Mouse (Mus musculus): ENCODE measurements around the gene Fgfr2. TPM values are rescaled to one million over a fixed set of nuclear protein-coding genes. Genes with fewer than 3 reads are reported as not detected.

Fgfr2 gene
- polyA plus RNA-seq, 1 experiment from 2014 or later, result 169 TPM

- H3K4me3 ChIP-seq (ENCODE audit: low read depth, low read length), result no peak overlapping the region
Observed at GRCm38 (mm10) chr7:132734222-132734621, 388.9 kb downstream of the Fgfr2 start.

GRCm38 (mm10) chr7:132733521-132733920 is 389.6 kb downstream of the Fgfr2 start:
- 70% methylated on average over 6 of the region's 6 CpGs for WGBS
- peaks cover 6% of the 10 kb centered on the region; the same call in 1 of the 2 replicates for H3K4me1 ChIP-seq (ENCODE audit: control insufficient read depth, insufficient read depth, low read length)
- no peak overlapping the region for H3K4me3 ChIP-seq (ENCODE audit: low read depth, low read length)
- H3K9me3 ChIP-seq (ENCODE audit: control insufficient read depth, low read depth, low read length), result no peaks in the 10 kb centered on the region
- H3K27ac ChIP-seq (ENCODE audit: low read length), result no peak overlapping the region
- H3K36me3 ChIP-seq (ENCODE audit: control insufficient read depth, insufficient read depth, low read length), result no peaks in the 10 kb centered on the region
- no peaks in the 10 kb centered on the region for H3K27me3 ChIP-seq (ENCODE audit: control insufficient read depth, insufficient read depth, low read length)
- H3K4me2 ChIP-seq (replicated peaks; ENCODE audit: low read depth, low read length), result no peak overlapping the region
- no peak for ATAC-seq (ENCODE audit: insufficient number of reproducible peaks, insufficient read depth, low FRiP score, low read depth)
- no peak overlapping the region for H3K9ac ChIP-seq (replicated peaks; ENCODE audit: low read depth, low read length)

More at GRCm38 (mm10) chr7:132734222-132734621, 388.9 kb downstream of the Fgfr2 start:
- Histone ChIP-seq H3K9me3 (ENCODE audit: control insufficient read depth, low read depth, low read length) (no peaks in the 10 kb centered on the region), H3K27ac (ENCODE audit: low read length) (no peak overlapping the region), H3K36me3 (ENCODE audit: control insufficient read depth, insufficient read depth, low read length) (no peaks in the 10 kb centered on the region), H3K27me3 (ENCODE audit: control insufficient read depth, insufficient read depth, low read length) (no peaks in the 10 kb centered on the region), H3K4me2 (replicated peaks; ENCODE audit: low read depth, low read length) (no peak overlapping the region), H3K9ac (replicated peaks; ENCODE audit: low read depth, low read length) (no peak overlapping the region), H3K4me1 (ENCODE audit: control insufficient read depth, insufficient read depth, low read length) (peaks cover 6% of the 10 kb centered on the region; the same call in 1 of the 2 replicates)
- no peak for ATAC-seq (ENCODE audit: insufficient number of reproducible peaks, insufficient read depth, low FRiP score, low read depth)
- WGBS, result 76% methylated on average over 9 of the region's 9 CpGs

- Histone ChIP-seq H3K27me3 (ENCODE audit: control insufficient read depth, insufficient read depth, low read length) (no peaks in the 10 kb centered on the region), H3K9me3 (ENCODE audit: control insufficient read depth, low read depth, low read length) (no peaks in the 10 kb centered on the region), H3K4me2 (replicated peaks; ENCODE audit: low read depth, low read length) (no peak overlapping the region), H3K9ac (replicated peaks; ENCODE audit: low read depth, low read length) (no peak overlapping the region), H3K36me3 (ENCODE audit: control insufficient read depth, insufficient read depth, low read length) (no peaks in the 10 kb centered on the region), H3K4me3 (ENCODE audit: low read depth, low read length) (no peak overlapping the region), H3K4me1 (ENCODE audit: control insufficient read depth, insufficient read depth, low read length) (peaks cover 6% of the 10 kb centered on the region; the same call in 1 of the 2 replicates), H3K27ac (ENCODE audit: low read length) (no peak overlapping the region)
- 86% methylated on average over 6 of the region's 6 CpGs for WGBS
- ATAC-seq (ENCODE audit: insufficient number of reproducible peaks, insufficient read depth, low FRiP score, low read depth), result no peak
Observed at GRCm38 (mm10) chr7:132732136-132732789, 390.9 kb downstream of the Fgfr2 start.

DNA sequence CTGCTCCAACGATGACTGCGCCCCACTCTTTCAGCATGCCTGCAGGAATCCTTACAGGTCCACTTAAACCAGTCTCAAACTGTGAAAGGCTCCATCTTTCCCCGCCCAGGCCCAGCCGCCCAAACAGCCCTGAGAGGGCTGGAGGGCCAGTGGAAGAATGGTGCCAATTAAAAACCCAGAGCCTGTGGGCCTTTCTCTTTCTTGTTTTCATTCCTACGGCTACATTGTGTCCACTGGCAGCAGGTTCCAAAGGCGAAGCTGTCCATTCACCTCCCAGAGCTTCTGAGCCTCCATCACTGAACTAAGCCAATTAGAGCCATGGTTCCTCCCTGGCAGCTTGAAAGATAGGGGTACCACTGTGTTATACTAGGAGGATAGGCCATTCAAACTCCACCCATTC is 391.6 kb downstream of the Fgfr2 start:
- Histone ChIP-seq H3K9me3 (ENCODE audit: control insufficient read depth, low read depth, low read length) (no peaks in the 10 kb centered on the region), H3K27ac (ENCODE audit: low read length) (no peak overlapping the region), H3K36me3 (ENCODE audit: control insufficient read depth, insufficient read depth, low read length) (no peaks in the 10 kb centered on the region), H3K4me3 (ENCODE audit: low read depth, low read length) (no peak overlapping the region), H3K4me2 (replicated peaks; ENCODE audit: low read depth, low read length) (no peak overlapping the region), H3K4me1 (ENCODE audit: control insufficient read depth, insufficient read depth, low read length) (peaks cover 6% of the 10 kb centered on the region; the same call in 1 of the 2 replicates), H3K9ac (replicated peaks; ENCODE audit: low read depth, low read length) (no peak overlapping the region), H3K27me3 (ENCODE audit: control insufficient read depth, insufficient read depth, low read length) (no peaks in the 10 kb centered on the region)
- WGBS, result 88% methylated on average over 6 of the region's 6 CpGs
- no peak for ATAC-seq (ENCODE audit: insufficient number of reproducible peaks, insufficient read depth, low FRiP score, low read depth)

DNA sequence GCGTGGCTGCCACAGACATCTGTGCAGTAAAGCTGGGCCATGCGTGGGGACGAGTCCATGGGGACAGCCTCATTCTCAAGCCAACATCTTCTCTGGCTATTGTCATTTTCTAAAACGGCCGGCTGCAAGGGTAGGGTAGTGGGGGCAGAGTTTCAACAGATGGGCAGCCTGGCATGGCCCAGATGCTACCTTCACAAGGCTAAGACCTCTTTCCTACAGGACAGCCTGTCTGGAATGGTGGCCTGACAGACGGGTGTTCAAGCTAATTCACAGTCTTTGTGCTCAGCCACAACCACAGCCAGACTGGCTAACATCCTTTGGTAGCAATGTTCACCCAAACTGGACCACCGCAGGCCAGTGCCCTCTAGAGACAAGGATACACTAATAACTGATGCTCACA is 392.6 kb downstream of the Fgfr2 start:
- ATAC-seq (ENCODE audit: insufficient number of reproducible peaks, insufficient read depth, low FRiP score, low read depth), result no peak
- WGBS, result 85% methylated on average over 7 of the region's 7 CpGs
- Histone ChIP-seq H3K9me3 (ENCODE audit: control insufficient read depth, low read depth, low read length) (no peaks in the 10 kb centered on the region), H3K4me1 (ENCODE audit: control insufficient read depth, insufficient read depth, low read length) (peaks cover 1% of the 10 kb centered on the region; the same call in 1 of the 2 replicates), H3K36me3 (ENCODE audit: control insufficient read depth, insufficient read depth, low read length) (no peaks in the 10 kb centered on the region), H3K9ac (replicated peaks; ENCODE audit: low read depth, low read length) (no peak overlapping the region), H3K27me3 (ENCODE audit: control insufficient read depth, insufficient read depth, low read length) (no peaks in the 10 kb centered on the region), H3K27ac (ENCODE audit: low read length) (no peak overlapping the region), H3K4me3 (ENCODE audit: low read depth, low read length) (no peak overlapping the region), H3K4me2 (replicated peaks; ENCODE audit: low read depth, low read length) (no peak overlapping the region)

GRCm38 (mm10) chr7:132729093-132729831 is 393.9 kb downstream of the Fgfr2 start:
- Histone ChIP-seq H3K4me1 (ENCODE audit: control insufficient read depth, insufficient read depth, low read length) (no peaks in the 10 kb centered on the region), H3K27ac (ENCODE audit: low read length) (no peak overlapping the region), H3K4me2 (replicated peaks; ENCODE audit: low read depth, low read length) (no peak overlapping the region), H3K27me3 (ENCODE audit: control insufficient read depth, insufficient read depth, low read length) (no peaks in the 10 kb centered on the region), H3K9me3 (ENCODE audit: control insufficient read depth, low read depth, low read length) (no peaks in the 10 kb centered on the region), H3K4me3 (ENCODE audit: low read depth, low read length) (no peak overlapping the region), H3K9ac (replicated peaks; ENCODE audit: low read depth, low read length) (no peak overlapping the region), H3K36me3 (ENCODE audit: control insufficient read depth, insufficient read depth, low read length) (no peaks in the 10 kb centered on the region)
- 71% methylated on average over 4 of the region's 4 CpGs for WGBS
- ATAC-seq (ENCODE audit: insufficient number of reproducible peaks, insufficient read depth, low FRiP score, low read depth), result 0 out of 2 replicates have a peak, but pooled peaks have one; percentile 62

DNA sequence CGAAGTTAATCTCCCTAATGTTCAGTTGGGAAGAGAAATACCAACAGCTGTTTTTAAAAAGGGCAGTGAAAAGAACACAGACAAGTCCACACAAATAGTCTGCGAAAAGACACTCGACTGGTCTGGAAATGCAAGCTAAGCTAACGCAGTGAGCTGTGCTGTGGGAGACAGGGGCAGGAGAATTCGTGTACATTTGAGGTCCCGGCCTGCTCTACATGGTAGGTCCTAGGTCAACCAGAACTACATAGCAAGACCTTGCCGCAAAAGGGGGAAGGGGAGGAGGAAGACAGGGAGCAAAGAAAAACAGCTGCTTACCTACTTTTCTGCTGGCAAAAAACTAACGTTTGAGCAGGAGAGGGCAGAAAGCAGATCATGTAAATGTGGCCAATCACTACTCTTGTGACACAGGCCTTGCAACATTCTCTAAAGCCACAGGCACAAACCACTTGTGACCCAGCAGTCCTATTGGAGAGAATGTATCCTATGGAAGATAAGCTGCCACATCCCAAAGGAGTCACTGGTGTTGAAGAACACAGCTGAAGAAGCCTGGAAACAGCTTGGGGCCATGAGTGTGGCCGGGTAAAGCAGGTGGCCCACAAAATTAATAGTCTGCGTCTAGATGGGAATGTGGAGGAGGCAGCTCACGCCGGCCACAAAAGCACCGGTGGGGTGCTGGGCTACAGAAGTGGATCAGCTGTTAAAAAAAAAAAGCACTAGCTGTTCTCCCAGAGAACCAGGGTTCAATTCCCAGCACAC is 396.9 kb downstream of the Fgfr2 start:
- no peak for ATAC-seq (ENCODE audit: insufficient number of reproducible peaks, insufficient read depth, low FRiP score, low read depth)
- H3K27ac ChIP-seq (ENCODE audit: low read length), result no peak overlapping the region
- no peaks in the 10 kb centered on the region for H3K9me3 ChIP-seq (ENCODE audit: control insufficient read depth, low read depth, low read length)
- no peak overlapping the region for H3K4me2 ChIP-seq (replicated peaks; ENCODE audit: low read depth, low read length)
- 53% methylated on average over 13 of the region's 13 CpGs for WGBS
- H3K4me1 ChIP-seq (ENCODE audit: control insufficient read depth, insufficient read depth, low read length), result no peaks in the 10 kb centered on the region
- no peak overlapping the region for H3K9ac ChIP-seq (replicated peaks; ENCODE audit: low read depth, low read length)
- H3K27me3 ChIP-seq (ENCODE audit: control insufficient read depth, insufficient read depth, low read length), result no peaks in the 10 kb centered on the region
- no peaks in the 10 kb centered on the region for H3K36me3 ChIP-seq (ENCODE audit: control insufficient read depth, insufficient read depth, low read length)
- no peak overlapping the region for H3K4me3 ChIP-seq (ENCODE audit: low read depth, low read length)

DNA sequence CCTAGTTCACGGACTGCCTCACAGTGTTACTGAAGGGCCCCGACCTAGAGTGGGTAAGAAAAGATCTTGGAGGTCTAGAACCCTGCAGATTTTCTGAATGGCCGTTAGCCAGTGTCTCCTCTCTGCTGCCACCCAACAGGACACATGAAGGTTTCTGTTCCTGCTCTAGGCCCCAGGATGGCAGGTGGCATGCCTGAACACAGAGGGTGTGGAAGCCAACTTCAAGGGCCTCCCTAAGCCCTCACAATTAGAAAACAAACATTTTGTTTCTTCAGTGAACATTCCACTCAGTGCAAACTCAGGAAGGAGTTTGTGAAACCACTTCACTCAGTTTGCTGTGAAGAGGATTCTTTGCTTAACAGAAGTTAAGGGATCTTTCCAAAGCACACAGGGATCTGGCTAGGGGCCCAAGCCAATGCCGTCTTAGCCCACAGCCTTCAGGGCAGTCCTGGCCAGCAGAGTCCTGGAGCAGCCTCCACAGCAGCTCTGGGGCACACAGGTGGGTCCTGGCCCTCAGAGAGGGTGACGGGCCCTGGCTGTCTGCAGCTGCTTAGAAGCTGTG is 398.6 kb downstream of the Fgfr2 start:
- Histone ChIP-seq H3K9ac (replicated peaks; ENCODE audit: low read depth, low read length) (no peak overlapping the region), H3K4me3 (ENCODE audit: low read depth, low read length) (no peak overlapping the region), H3K9me3 (ENCODE audit: control insufficient read depth, low read depth, low read length) (no peaks in the 10 kb centered on the region), H3K4me1 (ENCODE audit: control insufficient read depth, insufficient read depth, low read length) (no peaks in the 10 kb centered on the region), H3K27me3 (ENCODE audit: control insufficient read depth, insufficient read depth, low read length) (no peaks in the 10 kb centered on the region), H3K36me3 (ENCODE audit: control insufficient read depth, insufficient read depth, low read length) (no peaks in the 10 kb centered on the region; the same call in 1 of the 2 replicates), H3K27ac (ENCODE audit: low read length) (no peak overlapping the region), H3K4me2 (replicated peaks; ENCODE audit: low read depth, low read length) (no peak overlapping the region)
- WGBS, result 81% methylated on average over 5 of the region's 5 CpGs
- no peak for ATAC-seq (ENCODE audit: insufficient number of reproducible peaks, insufficient read depth, low FRiP score, low read depth)

All from stomach, embryonic 14.5 days (tissue).